Mouse (Mus musculus) MEL (cell line): ENCODE results near the gene Chd9. TPM values are rescaled to one million over a fixed set of nuclear protein-coding genes. Genes with fewer than 3 reads are reported as not detected.

Experiments used
- DNase-seq: peaks from one replicate; pipeline ENCODE4 v3.0.0; 2011; ENCODE audit warnings: low read depth, low spot score
- H3K27ac ChIP-seq: 2 replicates; pipeline ENCODE4 v1.5.1; 2012; ENCODE audit warnings: low read depth, mild to moderate bottlenecking, control low read depth, low read length, moderate library complexity; ENCODE audit not compliant: control insufficient read depth
- H3K27me3 ChIP-seq, 2 experiments: fragments of 150-350 bp in 1 of 2; sonication (generic) in 1 of 2; 2 replicates each; pipeline ENCODE4 v1.6.1; 2012; ENCODE audit warnings: low read length in 2 of 2, mild to moderate bottlenecking in 2 of 2, improper control_type of control experiment in 1 of 2, moderate library complexity in 1 of 2; ENCODE audit not compliant: insufficient read depth in 2 of 2, control insufficient read depth in 1 of 2
- H3K36me3 ChIP-seq, 2 experiments: 2 replicates each; pipeline ENCODE4 v1.6.1; 2012 to 2014; ENCODE audit warnings: low read length in 2 of 2, improper control_type of control experiment in 1 of 2, inconsistent platforms in 1 of 2, mild to moderate bottlenecking in 1 of 2; ENCODE audit not compliant: insufficient read depth in 2 of 2, control insufficient read depth in 1 of 2
- H3K4me1 ChIP-seq, 2 experiments: fragments of 150-350 bp in 1 of 2; sonication (generic) in 1 of 2; 2 replicates each; pipeline ENCODE4 v1.6.1; 2012; ENCODE audit warnings: low read length in 2 of 2, improper control_type of control experiment in 1 of 2, mild to moderate bottlenecking in 1 of 2; ENCODE audit not compliant: insufficient read depth in 2 of 2, control insufficient read depth in 1 of 2
- H3K4me3 ChIP-seq, 2 experiments: fragments of 150-350 bp in 1 of 2; sonication (generic) in 1 of 2; 2 replicates each; pipeline ENCODE4 v1.5.1; 2012; ENCODE audit warnings: low read depth in 2 of 2, low read length in 2 of 2, mild to moderate bottlenecking in 2 of 2, moderate library complexity in 2 of 2, control low read depth in 1 of 2, improper control_type of control experiment in 1 of 2; ENCODE audit not compliant: control insufficient read depth in 1 of 2, insufficient read depth in 1 of 2
- H3K79me2 ChIP-seq: 2 replicates; pipeline ENCODE4 v1.6.1; 2012; ENCODE audit warnings: mild to moderate bottlenecking, low read length, moderate library complexity; ENCODE audit not compliant: control insufficient read depth, poor library complexity, insufficient read depth
- H3K9ac ChIP-seq: 2 replicates; pipeline ENCODE4 v1.6.1; 2012; ENCODE audit warnings: low read depth, mild to moderate bottlenecking, control low read depth, low read length, moderate library complexity; ENCODE audit not compliant: control insufficient read depth, poor library complexity, severe bottlenecking
- H3K9me3 ChIP-seq: fragments of 150-350 bp; sonication (generic); replicated peaks from 2 replicates; pipeline ENCODE4 v1.6.1; 2012; ENCODE audit warnings: mild to moderate bottlenecking, low read length, improper control_type of control experiment, moderate library complexity; ENCODE audit not compliant: insufficient read depth
- CHD1 ChIP-seq: IDR thresholded peaks from 2 replicates; pipeline ENCODE4 v1.6.1; 2012; ENCODE audit warnings: low read depth, mild to moderate bottlenecking, inconsistent platforms, low read length, improper control_type of control experiment
- CHD2 ChIP-seq: IDR thresholded peaks from 2 replicates; pipeline ENCODE4 v1.6.1; 2011; ENCODE audit warnings: low read length, improper control_type of control experiment
- CTCF ChIP-seq, 3 experiments: IDR thresholded peaks in 2 of 3; conservative IDR thresholded peaks in 1 of 3; 2 replicates each; pipeline ENCODE4 v1.5.1; 2011 to 2012; ENCODE audit warnings: low read length in 3 of 3, low read depth in 2 of 3, mild to moderate bottlenecking in 2 of 3, improper control_type of control experiment in 1 of 3, inconsistent platforms in 1 of 3, mixed read lengths in 1 of 3, moderate library complexity in 1 of 3; ENCODE audit not compliant: control insufficient read depth in 1 of 3, insufficient read depth in 1 of 3, poor library complexity in 1 of 3, severe bottlenecking in 1 of 3
- E2F4 ChIP-seq: IDR thresholded peaks from 2 replicates; pipeline ENCODE4 v1.6.1; 2011; ENCODE audit warnings: low read depth, low read length, improper control_type of control experiment, borderline replicate concordance
- ELF1 ChIP-seq: IDR thresholded peaks from 2 replicates; pipeline ENCODE4 v1.6.1; 2014; ENCODE audit warnings: low read depth, mild to moderate bottlenecking, inconsistent platforms, low read length, improper control_type of control experiment, moderate library complexity
- ETS1 ChIP-seq: IDR thresholded peaks from 2 replicates; pipeline ENCODE4 v1.6.1; 2012; ENCODE audit warnings: low read depth, mild to moderate bottlenecking, inconsistent platforms, low read length, improper control_type of control experiment, moderate library complexity
- KAT2A ChIP-seq: conservative IDR thresholded peaks from 2 replicates; pipeline ENCODE4 v1.6.1; 2012; ENCODE audit warnings: low read depth, low read length, improper control_type of control experiment, inconsistent platforms
- MEF2A ChIP-seq: IDR thresholded peaks from 2 replicates; pipeline ENCODE4 v1.6.1; 2014; ENCODE audit warnings: low read depth, mild to moderate bottlenecking, inconsistent platforms, low read length, improper control_type of control experiment; ENCODE audit not compliant: poor library complexity, insufficient replicate concordance, severe bottlenecking; ENCODE audit errors: extremely low read depth
- MYC ChIP-seq: IDR thresholded peaks from 2 replicates; pipeline ENCODE4 v1.6.1; 2011; ENCODE audit warnings: low read depth, mild to moderate bottlenecking, low read length, improper control_type of control experiment, moderate library complexity
- NELFE ChIP-seq: IDR thresholded peaks from 2 replicates; pipeline ENCODE4 v1.6.1; 2011; ENCODE audit warnings: low read depth, low read length, improper control_type of control experiment
- POLR2A ChIP-seq, 2 experiments: IDR thresholded peaks; 2 replicates each; pipeline ENCODE4 v1.6.1; 2011 to 2012; ENCODE audit warnings: low read length in 2 of 2, mild to moderate bottlenecking in 2 of 2, control low read depth in 1 of 2, improper control_type of control experiment in 1 of 2, low read depth in 1 of 2, moderate library complexity in 1 of 2; ENCODE audit not compliant: control insufficient read depth in 1 of 2, insufficient read depth in 1 of 2, poor library complexity in 1 of 2
- POLR2AphosphoS2 ChIP-seq: IDR thresholded peaks from 2 replicates; pipeline ENCODE4 v1.6.1; 2011; ENCODE audit warnings: low read length, improper control_type of control experiment
- RAD21 ChIP-seq: IDR thresholded peaks from 2 replicates; pipeline ENCODE4 v1.6.1; 2011; ENCODE audit warnings: mild to moderate bottlenecking, low read depth, low read length, improper control_type of control experiment
- RCOR1 ChIP-seq: IDR thresholded peaks from 2 replicates; pipeline ENCODE4 v1.6.1; 2012; ENCODE audit warnings: low read depth, mild to moderate bottlenecking, inconsistent platforms, low read length, improper control_type of control experiment
- SMC3 ChIP-seq: IDR thresholded peaks from 2 replicates; pipeline ENCODE4 v1.6.1; 2011; ENCODE audit warnings: low read depth, low read length, improper control_type of control experiment
- TBP ChIP-seq: IDR thresholded peaks from 2 replicates; pipeline ENCODE4 v1.8.0; 2011; ENCODE audit warnings: low read depth, low read length, improper control_type of control experiment
- UBTF ChIP-seq: IDR thresholded peaks from 2 replicates; pipeline ENCODE4 v1.6.1; 2012; ENCODE audit warnings: low read depth, mild to moderate bottlenecking, inconsistent platforms, low read length, improper control_type of control experiment, moderate library complexity, borderline replicate concordance; ENCODE audit not compliant: insufficient read depth
- USF1 ChIP-seq: IDR thresholded peaks from 2 replicates; pipeline ENCODE4 v1.6.1; 2014; ENCODE audit warnings: low read depth, mild to moderate bottlenecking, inconsistent platforms, low read length, improper control_type of control experiment, moderate library complexity
- ZMIZ1 ChIP-seq: IDR thresholded peaks from 2 replicates; pipeline ENCODE4 v1.6.1; 2012; ENCODE audit warnings: low read depth, mild to moderate bottlenecking, inconsistent platforms, low read length, improper control_type of control experiment, moderate library complexity
- polyA plus RNA-seq, 2 experiments: library from polyadenylated mRNA; stranded (reverse) in 1 of 2; unstranded in 1 of 2; fragments of >175 nt in 1 of 2; fragments of >200 nt in 1 of 2; gene quantifications; 2 replicates each; pipeline versions ENCODE4 v1.2.1 to v1.2.4; 2012; ENCODE audit warnings: low replicate concordance in 2 of 2, low read depth in 1 of 2; ENCODE audit not compliant: insufficient read length in 2 of 2, insufficient read depth in 1 of 2, missing spikeins in 1 of 2
- total RNA-seq: library from RNA; depleted of rRNA; stranded (reverse); fragments of 300-350 nt; gene quantifications from 2 replicates; pipeline ENCODE4 v1.2.3, GENCODE M21; 2012

Gene Chd9
- total and polyA plus RNA-seq, 3 experiments: 5.9 to 87.4 (median 40.3) TPM

DNA sequence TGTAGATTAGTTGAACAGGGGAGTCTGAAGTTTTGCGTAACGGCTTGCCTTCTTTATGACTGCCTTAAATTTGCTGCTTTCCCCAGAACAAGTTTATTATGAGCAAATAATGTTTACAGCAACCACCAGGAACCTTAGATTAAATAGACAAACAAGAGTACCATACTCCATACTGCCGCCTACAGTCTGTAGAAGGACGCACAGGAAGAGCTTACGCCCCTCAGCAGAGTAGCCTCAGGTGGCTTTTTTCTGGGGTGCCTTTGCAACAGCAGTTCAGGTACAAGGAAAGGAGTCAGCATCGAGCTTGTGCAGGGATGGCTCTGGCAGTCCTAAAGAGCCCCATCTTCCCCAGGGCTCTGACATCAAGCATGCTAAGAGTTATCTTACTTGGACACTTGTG lies 206.3 kb downstream of the Chd9 start:
- H3K9ac ChIP-seq: no peak overlapping the region
- H3K4me1 ChIP-seq: no peaks in the 10 kb centered on the region
- peak; percentile 41 for DNase-seq
- no peak overlapping the region for H3K27ac ChIP-seq
- H3K9me3 ChIP-seq: no peaks in the 10 kb centered on the region
- TF ChIP-seq SMC3 (peak; percentile 44), CTCF (IDR thresholded peaks at IDR 0.05 in 2 of 3, conservative IDR thresholded peaks at IDR 0.05 in 1 of 3; ENCODE audit: control insufficient read depth in 1 of 3, insufficient read depth in 1 of 3, low read depth in 2 of 3, low read length in 3 of 3, poor library complexity in 1 of 3, severe bottlenecking in 1 of 3) (peak; percentile 27 to 55 (median 35); a peak in 4 of 6 replicates), RAD21 (peak; percentile 18), NELFE (no peak)
- no peaks in the 10 kb centered on the region for H3K79me2 ChIP-seq
- no peak overlapping the region for H3K4me3 ChIP-seq
- no peaks in the 10 kb centered on the region for H3K27me3 ChIP-seq
- peaks cover 0 to 17% of the 10 kb centered on the region in 2 experiments; a peak in 2 of 4 replicates for H3K36me3 ChIP-seq

DNA sequence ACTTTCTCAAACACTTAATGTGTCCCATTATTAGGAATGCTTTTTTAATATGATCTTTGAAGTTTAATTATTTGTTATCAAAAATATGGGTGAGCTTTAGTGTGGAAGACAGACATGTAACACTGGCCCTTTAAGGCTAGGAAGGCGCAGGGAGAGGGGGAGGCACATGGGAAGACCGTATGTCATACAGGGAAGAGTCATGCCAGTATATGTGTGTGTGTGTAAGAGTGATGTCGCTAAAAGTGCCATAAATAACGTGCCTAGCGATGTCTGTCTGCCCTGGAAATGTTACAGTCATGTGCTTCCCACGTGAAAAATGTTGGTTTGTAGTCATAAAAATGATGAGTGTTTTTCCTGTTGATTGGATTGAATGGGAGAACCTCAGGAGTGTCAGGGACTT lies 208.8 kb downstream of the Chd9 start:
- Histone ChIP-seq H3K27me3 (no peaks in the 10 kb centered on the region), H3K79me2 (no peaks in the 10 kb centered on the region), H3K4me3 (no peak overlapping the region), H3K36me3 (peaks cover 0 to 12% of the 10 kb centered on the region in 2 experiments; a peak in 2 of 4 replicates), H3K27ac (no peak overlapping the region), H3K9me3 (no peaks in the 10 kb centered on the region), H3K4me1 (no peaks in the 10 kb centered on the region), H3K9ac (no peak overlapping the region)
- TF ChIP-seq SMC3 (no peak), RCOR1 (no peak), ELF1 (no peak), ZMIZ1 (no peak), CHD1 (no peak), USF1 (no peak), NELFE (no peak), E2F4 (no peak), MYC (no peak), TBP (no peak), MEF2A (no peak), ETS1 (no peak), KAT2A (no peak), POLR2AphosphoS2 (no peak), CHD2 (no peak), CTCF (IDR thresholded peaks at IDR 0.05 in 2 of 3, conservative IDR thresholded peaks at IDR 0.05 in 1 of 3; ENCODE audit: control insufficient read depth in 1 of 3, insufficient read depth in 1 of 3, low read depth in 2 of 3, low read length in 3 of 3, poor library complexity in 1 of 3, severe bottlenecking in 1 of 3) (no peak), POLR2A (IDR thresholded peaks at IDR 0.05; ENCODE audit: control insufficient read depth in 1 of 2, insufficient read depth in 1 of 2, low read depth in 1 of 2, low read length in 2 of 2, poor library complexity in 1 of 2) (no peak), UBTF (no peak)
- no peak for DNase-seq
